Mouse (Mus musculus) erythroblast, embryonic 14.5 days (primary cell): ENCODE results near the gene BC030867. TPM values are rescaled to one million over a fixed set of nuclear protein-coding genes. Genes with fewer than 3 reads are reported as not detected.

ENCODE experiments used
- H3K27me3 ChIP-seq: 2 replicates; pipeline ENCODE4 v1.6.1; 2012; ENCODE audit warnings: inconsistent platforms; ENCODE audit not compliant: control insufficient read depth
- H3K36me3 ChIP-seq: 2 replicates; pipeline ENCODE4 v1.6.1; 2012; ENCODE audit warnings: mild to moderate bottlenecking, inconsistent platforms; ENCODE audit not compliant: control insufficient read depth
- H3K4me1 ChIP-seq: 2 replicates; pipeline ENCODE4 v1.6.1; 2012; ENCODE audit warnings: inconsistent platforms; ENCODE audit not compliant: control insufficient read depth
- H3K4me3 ChIP-seq: replicated peaks from 2 replicates; pipeline ENCODE3; 2012; ENCODE audit warnings: moderate library complexity, mild to moderate bottlenecking, inconsistent platforms
- H3K9me3 ChIP-seq: 2 replicates; pipeline ENCODE4 v1.6.1; 2012; ENCODE audit warnings: low read length, inconsistent platforms, mixed read lengths; ENCODE audit not compliant: control insufficient read depth
- GATA1 ChIP-seq: IDR thresholded peaks from 2 replicates; pipeline ENCODE4 v1.6.1; 2012; ENCODE audit warnings: low read length, inconsistent platforms, mixed read lengths
- TAL1 ChIP-seq: IDR thresholded peaks from 3 replicates; pipeline ENCODE4 v1.6.1; 2012; ENCODE audit warnings: low read length, inconsistent platforms, mixed read lengths
- polyA plus RNA-seq: library from polyadenylated mRNA; stranded (reverse); fragments of >175 nt; gene quantifications from 2 replicates; pipeline ENCODE4 v1.2.3, GENCODE M21; 2012

The BC030867 gene
- polyA plus RNA-seq, 1 experiment, result 0.50 TPM

DNA sequence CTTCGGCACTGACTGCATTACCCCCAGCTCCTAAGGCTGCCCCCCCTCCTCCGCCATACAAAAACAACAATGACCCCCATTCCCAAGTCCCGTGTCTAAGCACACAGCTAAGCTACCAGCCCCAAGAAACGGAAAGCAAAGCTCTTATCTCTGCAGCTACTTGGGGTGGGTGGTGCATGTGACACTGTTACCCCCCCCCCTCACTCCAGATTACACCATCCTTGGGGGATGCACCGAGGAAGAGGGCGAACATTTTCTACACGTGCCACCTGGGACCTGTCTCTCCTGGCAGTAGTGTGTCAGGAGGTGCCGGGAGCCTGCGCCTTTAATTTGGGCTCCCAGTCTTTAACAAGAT is 20.5 kb upstream of the BC030867 start:
- peaks cover 86% of the 10 kb centered on the region for H3K27me3 ChIP-seq
- H3K36me3 ChIP-seq, result no peaks in the 10 kb centered on the region
- peak overlapping the region; percentile 36 for H3K4me3 ChIP-seq
- no peak for TF ChIP-seq GATA1
- no peak for TF ChIP-seq TAL1
- H3K9me3 ChIP-seq, result no peaks in the 10 kb centered on the region
- peaks cover 51% of the 10 kb centered on the region for H3K4me1 ChIP-seq

DNA sequence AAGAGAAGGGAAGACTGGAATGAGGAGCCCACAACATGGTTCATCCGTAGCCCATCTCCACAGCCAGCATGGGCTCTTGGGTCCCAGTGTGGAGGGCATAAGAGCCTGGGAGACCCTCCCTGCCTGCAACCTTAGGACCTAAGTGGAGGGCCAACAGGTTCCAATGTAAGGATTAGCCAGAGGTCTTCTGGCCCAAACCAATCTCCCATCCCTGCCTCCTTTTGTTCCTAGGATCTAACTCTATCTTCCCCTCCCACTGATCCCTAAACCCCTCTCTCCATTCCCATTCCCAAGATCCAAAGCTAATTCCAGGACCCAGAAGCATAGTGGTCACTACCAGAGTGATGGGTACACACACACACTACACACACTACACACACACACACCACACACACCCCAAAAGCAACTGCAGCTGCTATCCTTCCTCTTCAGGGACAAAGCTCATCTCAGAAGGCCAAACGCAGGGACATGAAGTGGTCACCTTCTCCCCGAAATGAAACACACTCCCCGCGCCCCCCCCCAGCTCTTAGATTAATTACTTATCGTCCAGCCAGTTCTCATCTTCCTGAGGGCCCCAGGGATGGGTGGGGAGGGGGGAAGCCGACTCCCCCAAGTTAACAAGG is 19.9 kb upstream of the BC030867 start:
- Histone ChIP-seq H3K36me3 (no peaks in the 10 kb centered on the region), H3K9me3 (no peaks in the 10 kb centered on the region), H3K4me3 (peak overlapping the region; percentile 81), H3K27me3 (peaks cover 80% of the 10 kb centered on the region), H3K4me1 (peaks cover 46% of the 10 kb centered on the region)
- TF ChIP-seq GATA1, result no peak
- no peak for TF ChIP-seq TAL1

DNA sequence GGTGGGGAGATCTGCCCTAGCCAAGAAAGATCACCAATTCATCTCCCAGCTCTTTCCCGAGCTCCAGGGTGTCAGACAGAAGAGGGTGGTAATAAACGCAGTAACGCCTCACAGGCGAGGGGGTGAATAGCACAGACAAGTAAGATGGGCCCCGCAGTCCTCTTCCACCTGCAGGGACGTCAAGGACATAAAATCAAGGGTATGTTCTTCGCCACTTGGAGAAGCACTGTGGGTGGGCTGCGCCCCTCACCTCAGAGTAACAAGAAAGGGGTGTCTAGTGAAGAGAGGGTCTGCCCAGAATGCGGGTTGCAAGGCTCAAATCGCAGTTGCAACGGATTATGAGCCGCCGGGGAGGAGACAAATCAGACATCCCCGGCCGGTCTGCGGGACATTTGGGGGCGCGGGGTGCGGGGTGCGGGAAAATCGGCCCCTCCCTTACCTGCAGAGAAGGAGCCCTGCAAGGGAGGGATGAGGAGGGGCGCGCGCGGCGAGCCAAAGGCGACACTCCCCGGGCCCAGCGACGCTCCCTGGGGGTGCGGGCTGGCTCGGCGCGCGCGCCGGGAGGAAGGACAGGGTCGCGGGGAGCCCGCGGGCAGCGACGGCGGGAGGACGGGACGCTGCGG is 19.2 kb upstream of the BC030867 start:
- no peak for TF ChIP-seq GATA1
- TF ChIP-seq TAL1, result no peak
- no peaks in the 10 kb centered on the region for H3K36me3 ChIP-seq
- H3K9me3 ChIP-seq, result no peaks in the 10 kb centered on the region
- peak overlapping the region; percentile 81 for H3K4me3 ChIP-seq
- peaks cover 76% of the 10 kb centered on the region for H3K27me3 ChIP-seq
- H3K4me1 ChIP-seq, result peaks cover 39% of the 10 kb centered on the region

DNA sequence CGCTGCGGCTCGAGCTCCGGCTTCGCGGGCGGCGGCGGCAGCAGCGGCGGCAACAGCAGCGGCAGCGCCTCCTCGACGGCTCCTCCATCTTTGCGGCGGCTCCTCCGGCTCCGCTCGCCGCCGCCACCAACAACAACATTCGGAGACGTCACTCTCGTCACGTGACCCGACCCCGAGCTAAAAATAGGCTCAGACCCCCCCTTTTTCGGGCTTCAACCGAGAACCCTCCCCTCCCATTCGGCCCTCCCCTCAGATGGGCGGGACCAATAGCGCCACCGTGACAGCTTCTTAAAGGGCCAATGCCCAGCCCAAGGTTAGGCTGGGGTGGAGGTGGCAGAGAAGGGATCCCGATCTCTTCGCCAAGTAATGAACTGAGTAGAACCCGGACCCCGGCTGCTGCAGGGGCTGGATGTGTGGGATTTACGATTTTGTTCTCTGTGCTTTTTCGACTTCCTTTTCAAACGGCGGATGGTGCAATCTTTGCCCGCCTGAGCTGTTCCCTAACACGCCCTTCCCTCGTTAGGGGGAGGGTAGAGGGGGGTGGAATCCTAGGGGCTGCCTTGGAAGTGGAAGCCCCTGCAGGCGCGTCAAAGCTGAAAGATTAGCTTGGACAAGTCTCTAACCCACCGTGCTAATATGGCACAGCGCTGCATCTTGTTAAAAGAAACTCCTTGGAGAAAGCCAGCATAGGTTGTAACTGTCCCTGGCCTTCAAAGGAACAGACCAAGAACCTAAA is 18.5 kb upstream of the BC030867 start, which contains the start of gene Hdac5:
Gene Hdac5 (minus strand): TSS at position 161 of the 736 bp plus-strand sequence.
- H3K9me3 ChIP-seq, result no peaks in the 10 kb centered on the region
- peaks cover 71% of the 10 kb centered on the region for H3K27me3 ChIP-seq
- peaks cover 31% of the 10 kb centered on the region for H3K4me1 ChIP-seq
- H3K36me3 ChIP-seq, result no peaks in the 10 kb centered on the region
- no peak for TF ChIP-seq GATA1
- no peak for TF ChIP-seq TAL1
- H3K4me3 ChIP-seq, result peak within 1 kb of the TSS; percentile 81

DNA sequence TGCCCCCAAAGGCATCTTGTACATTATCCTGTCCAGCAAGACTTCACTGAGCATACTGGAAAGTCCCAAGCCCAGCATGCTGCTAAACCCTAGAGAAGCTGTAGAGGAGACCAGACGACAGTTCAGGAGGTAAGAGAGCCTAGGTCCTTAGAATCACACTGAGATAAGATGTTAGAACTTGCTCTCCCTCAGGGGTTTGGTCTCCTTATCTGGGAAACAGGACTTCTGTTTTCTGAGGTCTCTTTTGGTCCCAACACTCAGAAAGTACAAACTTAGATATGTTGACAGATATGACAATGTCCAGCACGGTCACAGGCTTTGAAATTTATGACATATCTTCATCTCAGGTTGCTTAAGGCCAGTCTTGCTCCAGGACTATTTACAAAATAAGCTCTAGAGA is 12.7 kb upstream of the BC030867 start:
- Histone ChIP-seq H3K4me3 (no peak overlapping the region), H3K27me3 (peaks cover 16% of the 10 kb centered on the region), H3K9me3 (no peaks in the 10 kb centered on the region), H3K36me3 (no peaks in the 10 kb centered on the region), H3K4me1 (peaks cover under 1% of the 10 kb centered on the region; the same call in 1 of the 2 replicates)
- TF ChIP-seq GATA1, result no peak
- no peak for TF ChIP-seq TAL1

DNA sequence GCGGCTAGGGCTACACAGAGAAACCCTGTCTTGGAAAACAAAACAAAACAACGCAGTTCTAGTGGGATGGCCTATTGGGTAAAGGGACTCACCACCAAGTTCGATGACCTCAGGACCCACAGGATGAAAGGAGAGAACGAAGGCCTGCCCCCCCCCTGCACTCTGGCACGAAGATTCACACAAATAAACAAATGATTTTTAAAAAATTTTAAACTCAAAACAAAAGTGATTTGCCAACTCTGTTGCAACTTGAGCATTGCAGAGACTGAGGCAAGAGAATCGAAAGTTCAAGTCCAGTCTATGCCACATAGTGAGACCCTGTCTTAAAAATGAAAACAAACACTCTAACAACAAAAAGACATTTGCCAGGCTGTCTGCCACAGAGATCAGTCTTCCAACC is 8.0 kb upstream of the BC030867 start:
- Histone ChIP-seq H3K36me3 (no peaks in the 10 kb centered on the region), H3K4me1 (peaks cover 7% of the 10 kb centered on the region), H3K27me3 (peaks cover 14% of the 10 kb centered on the region), H3K9me3 (peaks cover 2% of the 10 kb centered on the region; the same call in 1 of the 2 replicates), H3K4me3 (no peak overlapping the region)
- TF ChIP-seq GATA1, result no peak
- no peak for TF ChIP-seq TAL1

DNA sequence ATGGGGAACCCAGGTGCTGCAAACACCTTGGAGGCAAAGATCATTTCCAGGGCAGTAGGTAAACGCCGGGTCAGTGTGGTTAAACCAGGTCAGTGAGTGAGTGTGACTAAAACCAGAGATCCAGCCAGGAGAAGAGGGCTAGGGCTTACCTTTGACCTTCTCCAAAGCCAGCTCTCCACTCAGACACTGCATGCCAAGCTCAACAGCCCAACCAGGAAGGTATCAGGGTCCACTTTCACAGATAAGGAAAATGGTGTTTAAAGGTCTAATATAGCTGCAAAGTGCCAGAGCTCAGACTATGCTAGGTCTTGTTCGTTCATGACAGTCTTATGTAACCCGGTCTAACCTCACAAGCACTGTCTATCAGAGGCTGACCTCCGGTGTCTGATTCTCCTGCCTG is 7.4 kb upstream of the BC030867 start:
- Histone ChIP-seq H3K4me3 (no peak overlapping the region), H3K27me3 (peaks cover 20% of the 10 kb centered on the region), H3K36me3 (no peaks in the 10 kb centered on the region), H3K4me1 (peaks cover 7% of the 10 kb centered on the region), H3K9me3 (peaks cover 2% of the 10 kb centered on the region; the same call in 1 of the 2 replicates)
- TF ChIP-seq GATA1 (no peak), TAL1 (no peak)

DNA sequence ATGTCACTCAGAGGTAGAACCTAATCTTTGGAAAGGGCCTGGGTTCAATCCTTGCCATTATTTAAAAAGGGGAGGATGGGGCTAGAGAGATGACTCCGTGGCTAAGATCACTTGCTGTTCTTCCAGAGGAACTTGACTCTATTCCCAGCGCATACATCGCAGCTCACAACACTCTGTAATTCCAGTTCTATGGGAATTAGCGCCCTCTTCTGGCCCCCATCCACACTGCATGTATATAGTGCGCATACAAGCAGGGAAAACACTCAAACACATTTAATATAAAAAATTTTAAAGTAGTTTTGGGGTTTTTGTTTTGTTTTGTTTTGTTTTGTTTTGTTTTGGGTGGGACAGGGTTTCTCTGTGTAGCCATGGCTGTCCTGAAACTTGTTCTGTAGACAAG is 6.8 kb upstream of the BC030867 start:
- Histone ChIP-seq H3K27me3 (peaks cover 23% of the 10 kb centered on the region), H3K9me3 (peaks cover 2% of the 10 kb centered on the region; the same call in 1 of the 2 replicates), H3K4me1 (peaks cover 7% of the 10 kb centered on the region), H3K4me3 (no peak overlapping the region), H3K36me3 (no peaks in the 10 kb centered on the region)
- TF ChIP-seq GATA1, result no peak

DNA sequence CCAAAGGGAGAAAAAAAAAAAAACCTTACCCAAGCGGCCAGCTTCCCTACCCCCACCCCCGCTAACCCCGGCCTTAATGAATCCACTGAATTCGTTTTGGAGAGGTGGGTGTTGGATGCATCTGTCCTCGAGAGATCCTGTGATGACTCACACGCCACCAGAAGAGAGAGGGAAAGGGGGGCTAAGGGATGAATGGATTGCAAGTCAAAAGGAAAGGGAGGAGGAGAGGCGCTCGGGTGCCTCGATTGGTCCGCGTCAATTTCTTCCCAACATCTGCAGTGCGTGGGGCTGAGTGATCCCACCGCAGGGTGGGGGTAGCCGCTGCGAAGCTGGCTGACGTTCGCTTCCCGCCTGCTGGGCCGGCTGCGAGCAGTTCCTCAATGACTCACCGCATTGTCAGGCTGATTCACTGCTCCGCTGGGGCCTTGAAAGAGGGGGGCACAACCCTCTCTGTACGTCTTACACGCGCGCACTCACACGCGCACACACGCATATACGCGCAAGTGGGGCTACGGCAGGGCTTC is 3.7 kb upstream of the BC030867 start:
- peaks cover 18% of the 10 kb centered on the region for H3K4me1 ChIP-seq
- peaks cover 2% of the 10 kb centered on the region; the same call in 1 of the 2 replicates for H3K9me3 ChIP-seq
- peaks cover 23% of the 10 kb centered on the region for H3K27me3 ChIP-seq
- H3K4me3 ChIP-seq, result no peak overlapping the region
- TF ChIP-seq TAL1 (no peak), GATA1 (no peak)
- no peaks in the 10 kb centered on the region for H3K36me3 ChIP-seq
